Mouse (Mus musculus): ENCODE measurements at regions not wholly inside any gene's neighbourhood (a gene's known extent, or its start where the extent isn't known, plus 50 kb on each side); places are given as distances from the start of the nearest gene placed in this dataset.

DNA sequence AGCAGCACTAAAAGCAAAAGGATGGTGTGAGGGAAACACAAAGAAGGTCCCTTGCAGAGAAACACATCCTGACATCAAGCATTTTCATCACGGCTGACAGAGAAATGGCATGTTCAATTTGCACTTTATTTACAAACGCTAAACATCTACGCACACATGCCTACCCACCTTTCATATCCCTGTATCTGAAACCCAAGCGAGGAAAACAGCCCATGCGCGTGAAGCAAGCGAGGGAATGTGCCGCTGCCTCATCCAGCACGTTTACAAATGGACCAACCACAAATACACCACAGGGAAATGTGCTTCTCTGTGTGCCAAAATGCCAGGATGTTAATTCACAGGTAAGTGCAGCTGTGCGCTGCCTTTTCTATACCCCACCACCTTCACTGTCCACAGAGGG is 399.7 kb upstream of the Pou3f3 start:
- no peaks in the 10 kb centered on the region for H3K4me1 ChIP-seq (ENCODE audit: control insufficient read depth in 2 of 2, insufficient read depth in 2 of 2, low read length in 2 of 2)
- 84% methylated on average over 10 of the region's 10 CpGs for WGBS
- H3K27me3 ChIP-seq (ENCODE audit: control insufficient read depth, insufficient read depth, low read length): no peaks in the 10 kb centered on the region
- H3K27ac ChIP-seq (replicated peaks in 1 of 2; ENCODE audit: control insufficient read depth in 1 of 2, insufficient read depth in 1 of 2, low read depth in 2 of 2, low read length in 2 of 2): no peak overlapping the region
- no peaks in the 10 kb centered on the region for H3K9me3 ChIP-seq (ENCODE audit: control insufficient read depth, low read length)
- H3K36me3 ChIP-seq (ENCODE audit: control insufficient read depth, insufficient read depth, low read length): no peaks in the 10 kb centered on the region
- no peak overlapping the region for H3K4me2 ChIP-seq (ENCODE audit: low read length)
- no peak for ATAC-seq (ENCODE audit: insufficient number of reproducible peaks, insufficient read depth, low FRiP score, low read depth)
- no peak overlapping the region for H3K9ac ChIP-seq (ENCODE audit: low read length)
- H3K4me3 ChIP-seq (ENCODE audit: control insufficient read depth in 1 of 2, insufficient read depth in 1 of 2, low read depth in 1 of 2, low read length in 2 of 2): no peak overlapping the region

- Histone ChIP-seq H3K9me3 (ENCODE audit: control insufficient read depth, low read length) (no peaks in the 10 kb centered on the region), H3K4me2 (ENCODE audit: low read length) (no peak overlapping the region), H3K9ac (ENCODE audit: low read length) (no peak overlapping the region), H3K4me3 (ENCODE audit: control insufficient read depth in 1 of 2, insufficient read depth in 1 of 2, low read depth in 1 of 2, low read length in 2 of 2) (no peak overlapping the region), H3K36me3 (ENCODE audit: control insufficient read depth, insufficient read depth, low read length) (no peaks in the 10 kb centered on the region), H3K27me3 (ENCODE audit: control insufficient read depth, insufficient read depth, low read length) (no peaks in the 10 kb centered on the region), H3K27ac (replicated peaks in 1 of 2; ENCODE audit: control insufficient read depth in 1 of 2, insufficient read depth in 1 of 2, low read depth in 2 of 2, low read length in 2 of 2) (no peak overlapping the region), H3K4me1 (ENCODE audit: control insufficient read depth in 2 of 2, insufficient read depth in 2 of 2, low read length in 2 of 2) (no peaks in the 10 kb centered on the region)
- 80% methylated on average over 1 of the region's 1 CpGs for WGBS
- ATAC-seq (ENCODE audit: insufficient number of reproducible peaks, insufficient read depth, low FRiP score, low read depth): no peak
Measured at GRCm38 (mm10) chr1:42309251-42309650, 386.3 kb upstream of the Pou3f3 start.

DNA sequence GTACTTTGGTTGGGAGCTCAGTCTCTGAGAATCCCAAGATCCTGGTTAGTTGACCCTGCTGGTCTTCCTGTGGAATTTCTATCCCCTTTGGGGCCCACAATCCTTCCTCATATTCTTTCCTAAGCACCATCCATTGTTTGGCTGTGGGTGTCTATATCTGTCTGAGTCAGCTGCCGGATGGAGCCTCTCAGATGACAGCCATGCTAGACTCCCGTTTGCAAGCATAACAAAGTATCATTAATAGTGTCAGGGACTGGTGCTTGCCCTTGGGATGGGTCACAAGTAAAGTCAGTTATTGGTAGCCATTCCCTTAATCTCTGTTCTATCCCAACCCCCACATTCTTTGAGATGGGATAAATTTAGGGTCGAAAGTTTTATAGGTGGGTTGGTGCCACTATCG is 382.1 kb upstream of the Pou3f3 start:
- WGBS: 76% methylated on average over 4 of the region's 4 CpGs
- ATAC-seq (ENCODE audit: insufficient number of reproducible peaks, insufficient read depth, low FRiP score, low read depth): no peak
- H3K4me1 ChIP-seq (ENCODE audit: control insufficient read depth in 2 of 2, insufficient read depth in 2 of 2, low read length in 2 of 2): no peaks in the 10 kb centered on the region

GRCm38 (mm10) chr1:42351884-42352283 is 343.7 kb upstream of the Pou3f3 start:
- Histone ChIP-seq H3K36me3 (ENCODE audit: control insufficient read depth, insufficient read depth, low read length) (no peaks in the 10 kb centered on the region), H3K27me3 (ENCODE audit: control insufficient read depth, insufficient read depth, low read length) (no peaks in the 10 kb centered on the region), H3K4me3 (ENCODE audit: control insufficient read depth in 1 of 2, insufficient read depth in 1 of 2, low read depth in 1 of 2, low read length in 2 of 2) (no peak overlapping the region), H3K9ac (ENCODE audit: low read length) (no peak overlapping the region), H3K27ac (replicated peaks in 1 of 2; ENCODE audit: control insufficient read depth in 1 of 2, insufficient read depth in 1 of 2, low read depth in 2 of 2, low read length in 2 of 2) (no peak overlapping the region), H3K9me3 (ENCODE audit: control insufficient read depth, low read length) (no peaks in the 10 kb centered on the region), H3K4me2 (ENCODE audit: low read length) (no peak overlapping the region), H3K4me1 (ENCODE audit: control insufficient read depth in 2 of 2, insufficient read depth in 2 of 2, low read length in 2 of 2) (no peaks in the 10 kb centered on the region)
- ATAC-seq (ENCODE audit: insufficient number of reproducible peaks, insufficient read depth, low FRiP score, low read depth): no peak
- WGBS: 91% methylated on average over 4 of the region's 4 CpGs

More for the DNA sequence above, 382.1 kb upstream of the Pou3f3 start:
- Histone ChIP-seq H3K4me3 (ENCODE audit: control insufficient read depth in 1 of 2, insufficient read depth in 1 of 2, low read depth in 1 of 2, low read length in 2 of 2) (no peak overlapping the region), H3K36me3 (ENCODE audit: control insufficient read depth, insufficient read depth, low read length) (no peaks in the 10 kb centered on the region), H3K4me2 (ENCODE audit: low read length) (no peak overlapping the region), H3K9me3 (ENCODE audit: control insufficient read depth, low read length) (no peaks in the 10 kb centered on the region), H3K9ac (ENCODE audit: low read length) (no peak overlapping the region), H3K27me3 (ENCODE audit: control insufficient read depth, insufficient read depth, low read length) (no peaks in the 10 kb centered on the region), H3K27ac (replicated peaks in 1 of 2; ENCODE audit: control insufficient read depth in 1 of 2, insufficient read depth in 1 of 2, low read depth in 2 of 2, low read length in 2 of 2) (no peak overlapping the region)

DNA sequence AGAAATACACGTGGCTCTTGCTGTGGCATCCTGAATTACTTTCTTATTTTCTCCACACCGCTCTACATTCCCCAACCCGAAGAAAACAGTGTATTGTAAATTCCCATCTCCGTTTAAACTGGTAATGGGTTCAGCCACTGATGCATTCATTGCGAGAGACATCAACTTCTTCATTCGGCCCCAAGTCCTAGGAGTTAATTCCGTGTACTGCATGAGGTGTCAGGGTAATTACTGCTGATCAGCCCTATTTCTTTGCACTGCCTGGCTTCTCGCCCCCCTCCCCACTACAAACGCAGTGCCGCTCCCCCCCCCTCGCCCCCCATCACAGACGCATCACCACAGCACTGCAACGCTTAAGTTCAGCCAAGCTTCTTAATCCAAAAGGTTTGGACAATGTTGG is 343.2 kb upstream of the Pou3f3 start:
- Histone ChIP-seq H3K9me3 (ENCODE audit: control insufficient read depth, low read length) (no peaks in the 10 kb centered on the region), H3K4me2 (ENCODE audit: low read length) (no peak overlapping the region), H3K36me3 (ENCODE audit: control insufficient read depth, insufficient read depth, low read length) (no peaks in the 10 kb centered on the region), H3K4me1 (ENCODE audit: control insufficient read depth in 2 of 2, insufficient read depth in 2 of 2, low read length in 2 of 2) (no peaks in the 10 kb centered on the region), H3K4me3 (ENCODE audit: control insufficient read depth in 1 of 2, insufficient read depth in 1 of 2, low read depth in 1 of 2, low read length in 2 of 2) (no peak overlapping the region), H3K27me3 (ENCODE audit: control insufficient read depth, insufficient read depth, low read length) (no peaks in the 10 kb centered on the region), H3K9ac (ENCODE audit: low read length) (no peak overlapping the region), H3K27ac (replicated peaks in 1 of 2; ENCODE audit: control insufficient read depth in 1 of 2, insufficient read depth in 1 of 2, low read depth in 2 of 2, low read length in 2 of 2) (no peak overlapping the region)
- ATAC-seq (ENCODE audit: insufficient number of reproducible peaks, insufficient read depth, low FRiP score, low read depth): no peak
- WGBS: 77% methylated on average over 13 of the region's 13 CpGs

DNA sequence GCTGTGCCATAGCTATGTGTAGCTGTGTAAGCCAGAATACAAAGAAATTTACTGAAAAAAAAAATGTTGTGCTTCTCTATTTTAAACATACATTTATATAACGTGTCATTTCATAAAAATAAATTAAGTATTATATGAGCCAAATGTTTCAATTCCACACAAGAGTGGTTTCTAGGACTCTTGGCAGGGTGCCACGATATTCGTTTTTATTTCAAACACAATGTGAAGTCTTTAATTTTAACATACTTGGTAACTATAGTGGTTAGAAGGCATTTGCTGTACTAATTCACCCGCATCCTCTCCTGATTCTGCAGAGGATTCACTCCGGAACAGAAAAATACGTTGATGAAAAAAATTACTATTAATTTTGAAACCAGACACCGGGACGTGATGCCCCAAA is 342.5 kb upstream of the Pou3f3 start:
- no peak overlapping the region for H3K4me3 ChIP-seq (ENCODE audit: control insufficient read depth in 1 of 2, insufficient read depth in 1 of 2, low read depth in 1 of 2, low read length in 2 of 2)

GRCm38 (mm10) chr1:42354020-42354419 is 341.5 kb upstream of the Pou3f3 start:
- no peak overlapping the region for H3K9ac ChIP-seq (ENCODE audit: low read length)
- H3K27ac ChIP-seq (replicated peaks in 1 of 2; ENCODE audit: control insufficient read depth in 1 of 2, insufficient read depth in 1 of 2, low read depth in 2 of 2, low read length in 2 of 2): no peak overlapping the region
- H3K4me1 ChIP-seq (ENCODE audit: control insufficient read depth in 2 of 2, insufficient read depth in 2 of 2, low read length in 2 of 2): no peaks in the 10 kb centered on the region
- 86% methylated on average over 6 of the region's 6 CpGs for WGBS
- no peak for ATAC-seq (ENCODE audit: insufficient number of reproducible peaks, insufficient read depth, low FRiP score, low read depth)
- no peaks in the 10 kb centered on the region for H3K36me3 ChIP-seq (ENCODE audit: control insufficient read depth, insufficient read depth, low read length)
- no peaks in the 10 kb centered on the region for H3K27me3 ChIP-seq (ENCODE audit: control insufficient read depth, insufficient read depth, low read length)
- no peak overlapping the region for H3K4me2 ChIP-seq (ENCODE audit: low read length)
- no peak overlapping the region for H3K4me3 ChIP-seq (ENCODE audit: control insufficient read depth in 1 of 2, insufficient read depth in 1 of 2, low read depth in 1 of 2, low read length in 2 of 2)
- H3K9me3 ChIP-seq (ENCODE audit: control insufficient read depth, low read length): no peaks in the 10 kb centered on the region

More for the DNA sequence above, 342.5 kb upstream of the Pou3f3 start:
- Histone ChIP-seq H3K36me3 (ENCODE audit: control insufficient read depth, insufficient read depth, low read length) (no peaks in the 10 kb centered on the region), H3K27ac (replicated peaks in 1 of 2; ENCODE audit: control insufficient read depth in 1 of 2, insufficient read depth in 1 of 2, low read depth in 2 of 2, low read length in 2 of 2) (no peak overlapping the region), H3K9me3 (ENCODE audit: control insufficient read depth, low read length) (no peaks in the 10 kb centered on the region), H3K4me2 (ENCODE audit: low read length) (no peak overlapping the region), H3K9ac (ENCODE audit: low read length) (no peak overlapping the region), H3K27me3 (ENCODE audit: control insufficient read depth, insufficient read depth, low read length) (no peaks in the 10 kb centered on the region), H3K4me1 (ENCODE audit: control insufficient read depth in 2 of 2, insufficient read depth in 2 of 2, low read length in 2 of 2) (no peaks in the 10 kb centered on the region)
- WGBS: 81% methylated on average over 8 of the region's 8 CpGs
- no peak for ATAC-seq (ENCODE audit: insufficient number of reproducible peaks, insufficient read depth, low FRiP score, low read depth)

DNA sequence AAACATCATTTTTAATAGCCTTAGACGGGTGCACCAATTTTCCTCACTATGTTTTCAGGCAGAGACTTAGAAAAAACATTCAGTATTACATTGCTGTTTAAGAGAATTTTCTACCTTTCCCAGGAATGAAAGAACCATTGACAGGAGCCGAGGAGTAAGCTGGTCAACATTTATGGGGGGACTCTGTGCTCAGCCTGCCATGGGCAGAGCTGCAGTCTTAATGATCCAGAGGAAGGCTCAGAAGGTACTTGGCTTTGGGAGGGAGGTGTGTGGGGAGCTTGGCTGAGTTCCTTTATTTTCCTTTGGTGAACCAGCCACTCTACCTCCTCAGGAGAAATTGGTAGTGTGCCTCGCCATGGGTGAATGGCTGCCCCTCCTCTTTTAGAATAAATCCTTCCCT is 333.1 kb upstream of the Pou3f3 start:
- Histone ChIP-seq H3K27ac (replicated peaks in 1 of 2; ENCODE audit: control insufficient read depth in 1 of 2, insufficient read depth in 1 of 2, low read depth in 2 of 2, low read length in 2 of 2) (no peak overlapping the region), H3K27me3 (ENCODE audit: control insufficient read depth, insufficient read depth, low read length) (no peaks in the 10 kb centered on the region), H3K4me1 (ENCODE audit: control insufficient read depth in 2 of 2, insufficient read depth in 2 of 2, low read length in 2 of 2) (no peaks in the 10 kb centered on the region), H3K36me3 (ENCODE audit: control insufficient read depth, insufficient read depth, low read length) (no peaks in the 10 kb centered on the region), H3K9me3 (ENCODE audit: control insufficient read depth, low read length) (no peaks in the 10 kb centered on the region), H3K4me3 (ENCODE audit: control insufficient read depth in 1 of 2, insufficient read depth in 1 of 2, low read depth in 1 of 2, low read length in 2 of 2) (no peak overlapping the region), H3K4me2 (ENCODE audit: low read length) (no peak overlapping the region), H3K9ac (ENCODE audit: low read length) (no peak overlapping the region)
- ATAC-seq (ENCODE audit: insufficient number of reproducible peaks, insufficient read depth, low FRiP score, low read depth): no peak
- WGBS: 73% methylated on average over 3 of the region's 3 CpGs

Measured in heart, embryonic 14.5 days (tissue).